Mouse (Mus musculus): ENCODE results near the gene Gbx1.

GRCm38 (mm10) chr5:24536511-24536910, 9.5 kb upstream of the Gbx1 start:
- TF ChIP-seq GATA1 (IDR thresholded peaks at IDR 0.05; ENCODE audit: borderline replicate concordance, low read length) (no peak), FLI1 (IDR thresholded peaks at IDR 0.05; ENCODE audit: low read length) (no peak)

All from megakaryocyte, embryonic 14.5 days (primary cell).